Mouse (Mus musculus): Measurements from ENCODE around the gene Kbtbd2.

The Kbtbd2 gene

DNA sequence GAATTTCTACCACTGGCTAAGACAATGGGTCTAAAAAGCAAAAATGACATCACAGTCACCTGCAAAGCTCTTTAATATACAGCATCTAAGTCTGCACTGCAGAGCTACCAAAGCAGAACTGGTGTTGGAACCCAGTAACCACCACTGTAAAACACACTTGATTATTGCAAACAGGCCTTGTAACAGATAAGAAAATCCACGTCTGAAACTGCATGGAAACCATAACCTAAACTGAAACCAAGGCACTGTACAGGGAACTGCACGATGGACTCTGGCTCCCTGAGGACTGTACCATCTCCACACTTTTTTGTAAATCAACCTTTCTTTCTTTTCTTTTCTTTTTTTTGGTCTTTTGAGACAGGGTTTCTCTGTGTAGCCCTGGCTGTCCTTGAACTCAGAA, 9.9 kb downstream of the Kbtbd2 start:
- DNase-seq (ENCODE audit: low spot score in 2 of 2) = no peak

DNA sequence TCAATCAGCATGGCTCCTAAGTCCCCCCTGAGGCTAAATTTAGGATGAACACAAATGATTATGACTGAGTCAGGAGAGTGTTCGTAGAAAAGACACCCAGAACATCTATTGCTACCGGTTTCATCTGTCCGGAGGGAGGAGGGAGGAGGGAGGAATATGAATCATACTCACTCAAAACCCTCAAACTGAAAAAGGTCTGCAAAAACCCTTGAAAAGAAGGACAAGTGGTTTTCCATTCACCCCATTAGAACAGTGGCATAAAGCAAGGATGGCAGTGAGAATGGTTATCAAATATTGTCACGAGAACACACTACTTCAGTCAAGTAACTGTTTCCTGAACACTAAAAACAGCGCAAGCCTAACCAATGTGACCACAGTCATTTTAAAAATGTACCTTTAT, 12.5 kb downstream of the Kbtbd2 start:
- DNase-seq (ENCODE audit: low spot score in 2 of 2) = no peak

DNA sequence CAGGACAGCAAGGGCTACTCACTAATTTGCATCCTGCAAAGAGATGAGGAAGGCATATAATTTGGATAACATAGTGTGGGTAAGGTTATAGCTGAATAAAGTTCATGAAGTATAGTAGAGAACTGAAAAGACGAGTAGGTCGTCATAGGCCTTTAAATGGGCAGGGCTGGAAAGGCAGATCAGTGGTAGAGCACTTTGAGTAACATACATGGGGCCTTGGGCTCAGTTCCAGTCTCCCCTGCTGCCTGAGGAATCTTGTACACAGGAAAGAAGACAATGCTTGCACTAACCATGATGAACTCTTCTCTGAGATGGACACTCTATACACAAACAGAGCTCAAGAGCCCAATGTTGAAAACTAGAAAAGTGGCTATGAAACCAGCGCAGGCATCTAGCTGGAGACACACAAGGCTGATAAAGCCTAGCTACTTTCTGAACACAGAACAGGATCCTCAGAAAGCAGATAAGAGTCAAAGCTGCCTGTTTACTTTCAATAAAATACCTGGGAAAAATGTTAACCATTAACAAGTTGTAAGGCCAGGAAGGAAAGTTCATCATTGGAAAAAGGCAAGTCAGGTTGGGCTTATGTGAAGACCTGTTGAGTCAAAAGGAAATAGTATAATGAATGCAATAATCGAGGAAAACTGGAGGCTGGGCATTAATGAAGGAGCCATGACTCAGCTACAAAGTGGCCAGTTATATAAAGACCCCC, 13.9 kb downstream of the Kbtbd2 start:
- no peak for DNase-seq (ENCODE audit: low spot score in 2 of 2)

DNA sequence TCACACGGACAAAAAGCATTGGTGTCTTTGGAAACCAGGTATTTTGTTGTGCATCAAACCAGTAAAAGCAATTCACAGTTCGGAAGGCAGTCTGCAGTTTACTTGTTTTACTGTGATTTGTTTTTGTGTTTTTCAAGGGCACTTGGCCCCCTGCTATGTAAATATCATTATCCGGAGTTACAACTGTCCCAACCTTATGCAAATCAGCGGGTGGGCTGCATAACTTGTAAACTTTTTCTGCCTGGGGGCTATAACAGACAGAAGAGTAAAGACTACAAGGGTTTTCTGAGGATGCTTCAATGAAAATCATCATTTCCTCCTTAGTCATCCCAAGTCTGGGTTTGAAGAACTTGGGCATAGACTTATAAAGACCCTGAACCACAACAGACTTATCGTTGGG, 18.0 kb downstream of the Kbtbd2 start:
- no peak for DNase-seq (ENCODE audit: low spot score in 2 of 2)

DNA sequence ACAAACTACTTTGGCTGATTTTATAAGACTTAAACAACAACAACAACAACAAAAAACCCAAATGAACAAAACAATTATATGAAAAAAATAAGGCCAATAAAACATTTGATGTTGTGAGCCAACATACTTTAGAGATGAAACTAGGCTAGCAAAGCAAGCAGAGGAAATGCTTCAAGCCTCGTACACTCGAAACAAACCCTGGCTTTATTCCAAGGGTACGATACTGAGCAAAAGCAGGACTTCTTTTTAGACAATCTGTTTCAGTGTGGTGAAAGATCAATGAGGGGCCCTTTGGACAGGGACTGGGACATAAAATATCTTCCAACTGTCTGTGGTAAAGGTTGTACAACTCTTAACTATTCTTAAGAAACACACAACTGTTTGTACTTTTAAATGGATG, 21.8 kb downstream of the Kbtbd2 start:
- no peak for DNase-seq (ENCODE audit: low spot score in 2 of 2)

DNA sequence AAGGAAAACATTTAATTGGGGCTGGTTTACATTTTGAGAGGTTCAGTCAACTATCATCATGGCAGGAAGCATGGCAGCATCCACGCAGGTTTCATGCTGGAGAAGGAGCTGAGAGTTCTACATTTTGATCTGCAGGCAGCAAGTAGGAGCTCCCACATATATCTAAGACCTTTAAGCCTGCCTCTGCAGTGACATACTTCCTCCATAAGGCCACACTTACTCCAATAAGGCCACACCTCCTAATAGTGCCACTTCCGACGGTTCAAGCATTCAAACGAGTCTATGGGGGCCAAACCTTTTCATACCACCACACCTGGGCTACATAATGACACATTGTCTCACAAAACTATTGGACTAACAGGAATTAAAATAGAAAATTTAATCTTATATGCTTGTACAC, 31.9 kb downstream of the Kbtbd2 start:
- no peak for DNase-seq (ENCODE audit: low spot score in 2 of 2)

DNA sequence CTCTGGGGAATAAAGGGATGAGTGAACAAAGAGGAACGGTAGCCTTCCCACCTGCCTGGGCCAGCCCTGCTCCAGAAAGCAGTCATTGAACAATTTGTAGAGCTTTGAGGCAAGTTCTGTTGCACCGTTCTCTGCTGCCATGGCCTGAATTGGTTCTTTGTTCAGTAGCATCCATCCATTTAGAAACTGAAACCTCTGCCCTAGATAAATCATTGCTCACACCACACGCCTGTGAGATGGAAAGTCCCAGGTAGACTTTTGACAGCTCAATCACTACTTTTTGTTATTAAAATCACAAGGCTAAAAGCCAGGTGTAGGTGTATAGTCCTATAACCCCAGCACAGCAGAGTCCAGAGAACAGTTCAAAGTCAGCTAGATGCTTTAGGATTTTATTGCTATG, 32.3 kb downstream of the Kbtbd2 start:
- no peak for DNase-seq (ENCODE audit: low spot score in 2 of 2)

DNA sequence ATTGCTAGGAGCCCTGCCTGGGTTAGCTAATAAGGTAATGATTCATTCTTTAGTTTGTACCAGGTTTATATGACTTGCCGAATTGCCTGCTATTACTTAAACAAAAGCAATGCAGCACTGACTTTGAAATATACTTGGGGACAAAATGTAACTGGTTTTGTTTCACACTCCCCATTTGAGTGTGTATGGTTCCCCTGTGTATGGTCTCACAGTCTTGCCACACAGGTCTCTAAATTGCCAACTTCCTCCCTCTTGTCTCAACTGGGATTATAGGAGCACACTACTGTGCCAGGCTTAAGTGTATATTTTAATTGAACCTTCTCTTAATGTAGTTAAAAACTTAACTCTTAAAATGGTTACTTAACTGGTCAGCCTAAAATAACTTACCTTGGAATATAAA, 38.3 kb downstream of the Kbtbd2 start:
- DNase-seq (ENCODE audit: low spot score in 2 of 2) = no peak

DNA sequence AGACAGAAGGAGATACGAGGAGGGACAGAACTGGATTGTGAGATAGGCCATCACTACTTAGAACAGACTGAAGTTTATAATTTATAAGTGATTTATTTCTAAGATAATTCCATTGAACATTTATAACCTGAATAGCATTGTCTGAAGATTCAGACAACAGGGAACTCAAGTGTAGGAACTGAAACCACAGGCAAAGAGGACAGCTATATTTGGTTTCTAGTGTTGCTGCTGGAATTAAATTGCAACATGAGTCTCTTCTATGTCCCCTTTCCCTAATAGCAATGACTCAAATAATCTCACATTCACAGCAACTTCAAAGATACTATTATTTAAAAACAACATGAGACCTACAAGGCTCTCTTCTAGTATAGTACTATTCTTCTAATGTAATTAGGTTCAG, 41.5 kb downstream of the Kbtbd2 start:
- no peak for DNase-seq (ENCODE audit: low spot score in 2 of 2)

DNA sequence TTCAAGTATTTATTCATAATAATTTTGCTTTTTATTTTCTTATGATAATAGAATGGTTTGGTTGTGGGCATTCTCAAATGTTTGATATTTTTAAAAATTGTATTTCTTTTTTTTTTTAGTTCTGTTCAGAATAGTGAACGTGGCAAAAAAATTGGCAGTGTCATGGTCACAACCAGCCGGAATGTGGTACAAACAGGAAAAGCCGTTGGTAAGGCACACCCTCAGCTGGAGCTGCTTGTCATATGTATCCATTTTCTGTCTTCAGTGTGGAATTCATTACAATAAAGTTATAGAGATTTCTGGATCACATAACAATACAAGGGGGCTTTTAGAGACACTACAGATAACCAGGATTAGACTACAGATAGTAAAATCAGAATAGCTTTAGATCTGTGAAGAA, 43.9 kb downstream of the Kbtbd2 start:
- no peak for DNase-seq (ENCODE audit: low spot score in 2 of 2)

DNA sequence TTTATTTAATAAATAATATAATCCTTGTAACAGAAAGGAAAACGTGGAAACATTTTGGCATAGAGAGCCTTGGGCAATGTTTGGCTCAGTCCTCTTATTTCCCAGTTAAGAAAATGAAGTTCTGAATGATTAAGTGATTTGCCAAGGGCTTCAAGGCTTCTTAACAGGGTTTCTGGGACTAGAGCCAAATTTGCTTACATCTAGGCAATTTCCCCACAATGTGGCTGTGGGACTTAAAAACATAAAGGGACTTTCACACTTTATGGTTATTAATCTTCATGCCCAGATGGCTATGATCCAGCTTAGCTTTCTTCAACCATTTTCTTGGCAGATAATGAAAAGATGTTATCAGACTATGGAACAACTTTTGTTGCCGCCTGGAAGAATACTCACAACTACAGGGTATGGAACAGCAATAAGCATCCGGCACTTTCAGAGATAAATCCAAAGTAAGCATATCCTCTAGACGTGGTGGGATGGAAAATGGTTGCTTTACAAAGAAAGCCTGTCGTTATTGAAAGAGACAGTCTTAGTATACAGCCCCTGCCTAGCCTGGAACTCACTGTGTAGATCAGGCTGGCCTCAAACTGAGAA, 51.6 kb downstream of the Kbtbd2 start:
- DNase-seq (ENCODE audit: low spot score in 2 of 2) = no peak

DNA sequence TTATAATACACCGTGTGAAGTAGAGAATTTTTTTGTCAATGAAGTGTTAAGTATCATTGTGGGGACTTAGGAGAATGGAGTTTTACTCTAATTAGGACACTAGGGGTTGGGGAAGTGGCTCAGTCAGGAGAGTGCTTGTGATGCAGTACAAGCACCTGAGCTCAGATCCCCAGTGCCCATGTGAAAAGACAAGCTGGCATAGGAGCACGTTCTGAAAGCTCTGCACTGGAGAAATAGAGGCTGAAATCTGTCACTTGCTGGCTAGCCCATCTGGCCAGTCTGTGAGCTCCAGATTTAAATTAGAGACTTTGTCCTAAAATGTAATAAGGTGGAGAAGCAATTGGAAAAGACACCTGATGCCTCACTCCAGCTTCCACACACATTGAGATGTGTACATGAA, 65.1 kb downstream of the Kbtbd2 start:
- no peak for DNase-seq (ENCODE audit: low spot score in 2 of 2)

Measured in frontal cortex, postnatal 25 days (tissue).